Mouse (Mus musculus) midbrain, embryonic 12.5 days (tissue): ENCODE measurements around the gene Gm12695. TPM values are rescaled to one million over a fixed set of nuclear protein-coding genes. Genes with fewer than 3 reads are reported as not detected.

Experiments
- ATAC-seq: fragments of 200-750 bp; cut with Nextera tagmentation; 2 replicates; pipeline ENCODE4 v1.8.0; 2017; ENCODE audit warnings: low read depth, moderate TSS enrichment, moderate library complexity; ENCODE audit not compliant: low FRiP score
- H3K27ac ChIP-seq: fragments of 300-500 bp; sonication (generic); replicated peaks from 2 replicates; pipeline ENCODE4 v1.5.1; 2016; ENCODE audit warnings: mild to moderate bottlenecking
- H3K27me3 ChIP-seq: fragments of 300-500 bp; sonication (generic); 2 replicates; pipeline ENCODE4 v1.6.1; 2016; ENCODE audit warnings: mild to moderate bottlenecking
- H3K36me3 ChIP-seq: fragments of 300-500 bp; sonication (generic); 2 replicates; pipeline ENCODE4 v1.6.1; 2016
- H3K4me1 ChIP-seq: fragments of 300-500 bp; sonication (generic); 2 replicates; pipeline ENCODE4 v1.6.1; 2016
- H3K4me2 ChIP-seq: fragments of 300-500 bp; sonication (generic); replicated peaks from 2 replicates; pipeline ENCODE4 v1.6.1; 2016; ENCODE audit warnings: mild to moderate bottlenecking, moderate library complexity
- H3K4me3 ChIP-seq: fragments of 300-500 bp; sonication (generic); 2 replicates; pipeline ENCODE4 v1.5.1; 2016; ENCODE audit warnings: mild to moderate bottlenecking
- H3K9ac ChIP-seq: fragments of 300-500 bp; sonication (generic); replicated peaks from 2 replicates; pipeline ENCODE4 v1.6.1; 2016; ENCODE audit warnings: mild to moderate bottlenecking, moderate library complexity
- H3K9me3 ChIP-seq: fragments of 300-500 bp; sonication (generic); 2 replicates; pipeline ENCODE4 v1.6.1; 2016; ENCODE audit warnings: mild to moderate bottlenecking
- WGBS: fragments of 180-500 bp; shearing (Covaris S2); methylation state at CpG from one replicate; pipeline ENCODE4 v1.1.7; 2016; 5-methylcytosine and 5-hydroxymethylcytosine counted together
- polyA plus RNA-seq: library from polyadenylated mRNA; unstranded; fragments of >200 nt; fragmentation: Nextera tagmentation; extraction: Ambion mirVana; gene quantifications from 2 replicates; pipeline ENCODE4 v1.2.1, GENCODE M21; 2016

Gene Gm12695
- polyA plus RNA-seq = not detected in 2 replicates

- Histone ChIP-seq H3K4me2 (no peak within 1 kb of the TSS), H3K9me3 (no peaks in the 10 kb centered on the region), H3K27me3 (no peaks in the 10 kb centered on the region; the same call in 1 of the 2 replicates), H3K4me3 (no peak within 1 kb of the TSS), H3K36me3 (no peaks in the 10 kb centered on the region), H3K4me1 (no peaks in the 10 kb centered on the region), H3K9ac (no peak within 1 kb of the TSS), H3K27ac (no peak within 1 kb of the TSS)
- no peak for ATAC-seq
- WGBS = 89% methylated on average over 3 of the region's 3 CpGs
Measured at GRCm38 (mm10) chr4:96785086-96785485, at the start of gene Gm12695. Gene Gm12695, minus strand, starts transcription at chr4:96785186.

GRCm38 (mm10) chr4:96825540-96826045 is 40.6 kb upstream of the Gm12695 start:
- ATAC-seq = no peak
- no peaks in the 10 kb centered on the region for H3K4me1 ChIP-seq
- no peak overlapping the region for H3K4me2 ChIP-seq
- H3K9me3 ChIP-seq = no peaks in the 10 kb centered on the region
- 84% methylated on average over 4 of the region's 4 CpGs for WGBS
- H3K36me3 ChIP-seq = no peaks in the 10 kb centered on the region
- no peaks in the 10 kb centered on the region for H3K27me3 ChIP-seq
- H3K27ac ChIP-seq = no peak overlapping the region
- H3K4me3 ChIP-seq = no peak overlapping the region
- no peak overlapping the region for H3K9ac ChIP-seq

GRCm38 (mm10) chr4:96806824-96807808 is 22.1 kb upstream of the Gm12695 start:
- no peak overlapping the region for H3K9ac ChIP-seq
- no peaks in the 10 kb centered on the region for H3K4me1 ChIP-seq
- no peak overlapping the region for H3K4me2 ChIP-seq
- no peaks in the 10 kb centered on the region for H3K9me3 ChIP-seq
- H3K27ac ChIP-seq = no peak overlapping the region
- H3K27me3 ChIP-seq = no peaks in the 10 kb centered on the region
- ATAC-seq = no peak
- H3K4me3 ChIP-seq = no peak overlapping the region
- WGBS = 85% methylated on average over 6 of the region's 6 CpGs
- no peaks in the 10 kb centered on the region for H3K36me3 ChIP-seq

GRCm38 (mm10) chr4:96799380-96800157 is 14.6 kb upstream of the Gm12695 start:
- H3K4me3 ChIP-seq = no peak overlapping the region
- 45% methylated on average over 7 of the region's 7 CpGs for WGBS
- no peaks in the 10 kb centered on the region for H3K9me3 ChIP-seq
- H3K27me3 ChIP-seq = no peaks in the 10 kb centered on the region
- H3K27ac ChIP-seq = no peak overlapping the region
- ATAC-seq = no peak
- 0 out of 2 replicates have a peak, but pooled peaks cover 6% of the 10 kb centered on the region for H3K4me1 ChIP-seq
- no peaks in the 10 kb centered on the region for H3K36me3 ChIP-seq
- no peak overlapping the region for H3K9ac ChIP-seq
- no peak overlapping the region for H3K4me2 ChIP-seq

- 73% methylated on average over 1 of the region's 1 CpGs for WGBS
- no peak overlapping the region for H3K4me2 ChIP-seq
- H3K4me3 ChIP-seq = no peak overlapping the region
- ATAC-seq = 0 out of 2 replicates have a peak, but pooled peaks have one; percentile 39
- H3K27me3 ChIP-seq = no peaks in the 10 kb centered on the region
- H3K36me3 ChIP-seq = no peaks in the 10 kb centered on the region
- H3K4me1 ChIP-seq = 0 out of 2 replicates have a peak, but pooled peaks cover 6% of the 10 kb centered on the region
- no peak overlapping the region for H3K9ac ChIP-seq
- H3K27ac ChIP-seq = no peak overlapping the region
- no peaks in the 10 kb centered on the region for H3K9me3 ChIP-seq
Measured at GRCm38 (mm10) chr4:96797583-96797982, 12.6 kb upstream of the Gm12695 start.

GRCm38 (mm10) chr4:96791301-96791700 is 6.3 kb upstream of the Gm12695 start:
- Histone ChIP-seq H3K9me3 (no peaks in the 10 kb centered on the region), H3K4me2 (no peak overlapping the region), H3K36me3 (no peaks in the 10 kb centered on the region), H3K27me3 (no peaks in the 10 kb centered on the region), H3K9ac (no peak overlapping the region), H3K4me1 (no peaks in the 10 kb centered on the region), H3K4me3 (no peak overlapping the region), H3K27ac (no peak overlapping the region)
- ATAC-seq = no peak

GRCm38 (mm10) chr4:96789905-96790304 is 4.9 kb upstream of the Gm12695 start:
- H3K27ac ChIP-seq = no peak overlapping the region
- no peaks in the 10 kb centered on the region; the same call in 1 of the 2 replicates for H3K27me3 ChIP-seq
- no peaks in the 10 kb centered on the region for H3K36me3 ChIP-seq
- no peak overlapping the region for H3K4me2 ChIP-seq
- no peaks in the 10 kb centered on the region for H3K4me1 ChIP-seq
- no peak overlapping the region for H3K9ac ChIP-seq
- 67% methylated on average over 3 of the region's 3 CpGs for WGBS
- ATAC-seq = no peak
- H3K9me3 ChIP-seq = no peaks in the 10 kb centered on the region
- H3K4me3 ChIP-seq = no peak overlapping the region

- 23% methylated on average over 7 of the region's 7 CpGs for WGBS
- Histone ChIP-seq H3K4me2 (no peak overlapping the region), H3K27me3 (no peaks in the 10 kb centered on the region; the same call in 1 of the 2 replicates), H3K36me3 (no peaks in the 10 kb centered on the region), H3K27ac (no peak overlapping the region), H3K4me1 (no peaks in the 10 kb centered on the region), H3K9me3 (no peaks in the 10 kb centered on the region), H3K4me3 (no peak overlapping the region), H3K9ac (no peak overlapping the region)
- ATAC-seq = no peak
Measured at GRCm38 (mm10) chr4:96786610-96787009, 1.6 kb upstream of the Gm12695 start.

- no peaks in the 10 kb centered on the region for H3K4me1 ChIP-seq
- H3K36me3 ChIP-seq = no peaks in the 10 kb centered on the region
- H3K4me3 ChIP-seq = no peak overlapping the region
- ATAC-seq = no peak
- H3K9me3 ChIP-seq = no peaks in the 10 kb centered on the region
- no peaks in the 10 kb centered on the region for H3K27me3 ChIP-seq
- 68% methylated on average over 3 of the region's 3 CpGs for WGBS
- no peak overlapping the region for H3K27ac ChIP-seq
- H3K4me2 ChIP-seq = no peak overlapping the region
- no peak overlapping the region for H3K9ac ChIP-seq
Measured at GRCm38 (mm10) chr4:96772966-96773566, 11.9 kb downstream of the Gm12695 start.

GRCm38 (mm10) chr4:96766396-96766998 is 18.5 kb downstream of the Gm12695 start:
- Histone ChIP-seq H3K9me3 (no peaks in the 10 kb centered on the region), H3K9ac (no peak overlapping the region), H3K27ac (no peak overlapping the region), H3K36me3 (no peaks in the 10 kb centered on the region), H3K4me1 (no peaks in the 10 kb centered on the region), H3K4me2 (no peak overlapping the region), H3K4me3 (no peak overlapping the region), H3K27me3 (no peaks in the 10 kb centered on the region)
- WGBS = 65% methylated on average over 2 of the region's 2 CpGs
- no peak for ATAC-seq

GRCm38 (mm10) chr4:96751953-96752352 is 33.0 kb downstream of the Gm12695 start:
- Histone ChIP-seq H3K9ac (no peak overlapping the region), H3K27ac (no peak overlapping the region), H3K4me3 (no peak overlapping the region), H3K4me2 (no peak overlapping the region), H3K4me1 (no peaks in the 10 kb centered on the region), H3K27me3 (no peaks in the 10 kb centered on the region), H3K9me3 (no peaks in the 10 kb centered on the region), H3K36me3 (no peaks in the 10 kb centered on the region)
- no peak for ATAC-seq
- 83% methylated on average over 1 of the region's 1 CpGs for WGBS
